Mouse (Mus musculus) embryonic facial prominence, embryonic 15.5 days (tissue): Measurements from ENCODE around the gene Kcnb1. TPM values are rescaled to one million over a fixed set of nuclear protein-coding genes. Genes with fewer than 3 reads are reported as not detected.

Experiments
- ATAC-seq: fragments of 200-750 bp; cut with Nextera tagmentation; 2 replicates; pipeline ENCODE4 v1.8.0; 2017; ENCODE audit warnings: low read depth, moderate TSS enrichment; ENCODE audit not compliant: insufficient number of reproducible peaks, low FRiP score, low TSS enrichment
- H3K27ac ChIP-seq: fragments of 300-500 bp; sonication (generic); replicated peaks from 2 replicates; pipeline ENCODE4 v1.5.1; 2015; ENCODE audit warnings: mild to moderate bottlenecking, inconsistent platforms
- H3K27me3 ChIP-seq: fragments of 300-500 bp; sonication (generic); 2 replicates; pipeline ENCODE4 v1.6.1; 2015; ENCODE audit warnings: inconsistent platforms
- H3K36me3 ChIP-seq: fragments of 300-500 bp; sonication (generic); 2 replicates; pipeline ENCODE4 v1.6.1; 2015; ENCODE audit warnings: mild to moderate bottlenecking, inconsistent platforms
- H3K4me1 ChIP-seq: fragments of 300-500 bp; sonication (generic); 2 replicates; pipeline ENCODE4 v1.6.1; 2015; ENCODE audit warnings: inconsistent platforms
- H3K4me2 ChIP-seq: fragments of 300-500 bp; sonication (generic); replicated peaks from 2 replicates; pipeline ENCODE4 v1.6.1; 2015; ENCODE audit warnings: mild to moderate bottlenecking, inconsistent platforms
- H3K4me3 ChIP-seq: fragments of 300-500 bp; sonication (generic); replicated peaks from 2 replicates; pipeline ENCODE4 v1.5.1; 2015; ENCODE audit warnings: mild to moderate bottlenecking, inconsistent platforms
- H3K9ac ChIP-seq: fragments of 300-500 bp; sonication (generic); 2 replicates; pipeline ENCODE4 v1.6.1; 2015; ENCODE audit warnings: inconsistent platforms
- H3K9me3 ChIP-seq: fragments of 300-500 bp; sonication (generic); replicated peaks from 2 replicates; pipeline ENCODE4 v1.6.1; 2016; ENCODE audit warnings: inconsistent platforms
- WGBS: fragments of 180-500 bp; shearing (Covaris S2); methylation state at CpG from one replicate; pipeline ENCODE4 v1.1.7; 2015; 5-methylcytosine and 5-hydroxymethylcytosine counted together
- polyA plus RNA-seq: library from polyadenylated mRNA; unstranded; fragments of >200 nt; fragmentation: Nextera tagmentation; extraction: Ambion mirVana; gene quantifications from 2 replicates; pipeline ENCODE4 v1.2.1, GENCODE M21; 2015

Kcnb1 gene
- polyA plus RNA-seq, 1 experiment from 2014 or later: 1.2 TPM

DNA sequence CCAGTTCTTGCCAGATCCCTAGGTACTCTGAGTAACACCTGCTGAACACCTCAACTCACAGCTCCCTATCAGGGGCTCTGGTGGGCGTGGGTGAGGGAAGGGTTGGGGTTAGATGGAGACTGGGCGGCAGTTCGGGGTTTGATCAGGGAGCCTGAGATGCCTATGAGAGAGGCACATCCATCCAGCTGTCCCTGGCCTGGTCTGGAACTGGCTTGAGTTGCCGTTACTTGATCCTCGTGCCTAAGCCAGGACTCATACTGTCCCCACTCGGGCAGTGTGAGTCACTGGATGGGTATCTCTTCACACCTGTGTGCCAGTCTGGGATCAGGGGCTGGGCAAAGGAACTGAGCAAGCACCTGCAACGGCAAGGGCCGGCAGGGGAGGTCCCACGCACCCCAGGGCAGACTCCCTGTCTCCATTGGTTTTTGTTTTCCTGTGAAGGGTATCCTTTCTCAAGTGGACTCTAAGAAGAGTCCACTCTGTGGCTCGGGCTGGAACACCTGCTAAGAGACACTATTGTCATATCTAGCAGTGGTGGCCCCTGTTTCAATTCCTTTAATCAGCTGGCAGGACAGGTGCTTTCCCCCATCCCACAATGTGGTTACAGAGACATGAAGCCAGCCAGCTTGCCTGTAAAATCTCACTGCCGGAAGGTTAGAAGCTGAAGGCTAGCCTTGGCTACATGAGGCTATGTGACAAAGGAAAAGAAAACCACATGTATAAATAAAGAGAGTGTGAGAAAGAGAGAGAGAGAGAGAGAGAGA is 112.6 kb downstream of the Kcnb1 start:
- Histone ChIP-seq H3K9me3 (no peaks in the 10 kb centered on the region), H3K4me2 (no peak overlapping the region), H3K27ac (no peak overlapping the region), H3K4me3 (no peak overlapping the region), H3K27me3 (no peaks in the 10 kb centered on the region), H3K36me3 (no peaks in the 10 kb centered on the region), H3K4me1 (peaks cover 41% of the 10 kb centered on the region), H3K9ac (no peak overlapping the region)
- 76% methylated on average over 11 of the region's 11 CpGs for WGBS
- ATAC-seq: no peak

DNA sequence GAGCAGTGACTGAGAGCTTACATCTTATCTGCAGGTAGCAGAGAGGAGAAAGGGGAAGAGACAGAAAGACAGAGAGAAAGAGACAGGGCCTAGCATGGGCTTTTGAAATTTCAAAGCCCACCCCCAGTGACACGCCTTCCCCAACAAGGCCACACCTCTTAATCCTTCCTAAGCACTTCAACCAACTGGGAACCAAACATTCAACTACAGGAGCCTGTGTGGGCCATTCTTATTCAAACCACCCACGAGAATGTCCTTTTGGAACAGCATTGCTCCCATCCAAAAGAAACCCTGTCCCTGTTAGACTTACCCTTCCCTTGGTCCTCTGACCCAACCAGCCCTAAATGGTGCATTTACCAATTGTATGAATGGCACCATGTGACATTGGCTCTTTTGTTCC is 113.2 kb downstream of the Kcnb1 start:
- H3K36me3 ChIP-seq: no peaks in the 10 kb centered on the region
- H3K27me3 ChIP-seq: no peaks in the 10 kb centered on the region
- no peaks in the 10 kb centered on the region for H3K9me3 ChIP-seq
- 80% methylated on average over 2 of the region's 2 CpGs for WGBS
- no peak overlapping the region for H3K4me2 ChIP-seq
- H3K4me3 ChIP-seq: no peak overlapping the region
- H3K4me1 ChIP-seq: peaks cover 43% of the 10 kb centered on the region
- no peak for ATAC-seq
- no peak overlapping the region for H3K27ac ChIP-seq
- no peak overlapping the region for H3K9ac ChIP-seq

DNA sequence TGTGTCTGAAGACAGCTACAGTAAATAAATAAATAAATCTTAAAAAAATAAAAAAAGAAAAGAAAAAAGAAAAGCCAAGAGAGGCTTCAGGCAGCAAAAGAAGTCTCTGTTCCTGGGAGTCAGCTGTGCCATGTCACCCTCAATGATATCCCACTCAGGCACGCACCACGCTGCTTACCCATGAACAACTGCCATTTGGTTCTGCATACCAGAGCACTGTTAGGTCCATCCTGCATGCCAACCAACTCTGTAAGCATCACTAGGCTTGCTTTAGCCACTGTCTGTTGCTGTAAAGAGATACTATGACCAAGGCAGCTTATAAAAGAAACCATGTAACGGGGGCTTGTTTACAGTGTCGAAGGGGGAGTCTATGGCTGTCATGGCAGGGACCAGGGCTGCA is 113.6 kb downstream of the Kcnb1 start:
- Histone ChIP-seq H3K9me3 (no peaks in the 10 kb centered on the region), H3K4me1 (peaks cover 42% of the 10 kb centered on the region)

DNA sequence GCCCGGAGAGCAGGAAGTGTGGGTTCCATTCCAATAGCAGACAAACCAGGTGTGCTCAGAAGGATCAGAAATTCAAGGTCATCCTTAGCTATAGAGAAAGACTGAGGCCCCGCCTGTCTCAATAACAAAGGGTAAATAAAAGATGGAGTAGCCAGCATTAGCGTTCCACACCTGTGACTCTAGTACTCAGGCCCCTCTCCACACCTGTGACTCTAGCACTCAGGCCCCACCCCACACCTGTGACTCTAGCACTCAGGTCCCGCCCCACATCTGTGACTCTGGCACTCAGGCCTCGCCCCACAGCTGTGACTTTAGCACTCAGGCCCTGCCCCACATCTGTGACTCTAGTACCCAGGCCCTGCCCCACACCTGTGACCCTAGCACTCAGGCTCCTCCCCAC is 115.4 kb downstream of the Kcnb1 start:
- no peaks in the 10 kb centered on the region for H3K36me3 ChIP-seq
- H3K9ac ChIP-seq: no peak overlapping the region
- WGBS: 88% methylated on average over 5 of the region's 5 CpGs
- H3K27me3 ChIP-seq: no peaks in the 10 kb centered on the region
- H3K9me3 ChIP-seq: no peaks in the 10 kb centered on the region
- H3K4me3 ChIP-seq: no peak overlapping the region
- no peak for ATAC-seq
- peaks cover 29% of the 10 kb centered on the region for H3K4me1 ChIP-seq
- no peak overlapping the region for H3K4me2 ChIP-seq
- H3K27ac ChIP-seq: no peak overlapping the region

More for the DNA sequence above, 113.6 kb downstream of the Kcnb1 start:
- no peaks in the 10 kb centered on the region for H3K27me3 ChIP-seq
- no peaks in the 10 kb centered on the region for H3K36me3 ChIP-seq
- no peak overlapping the region for H3K27ac ChIP-seq
- no peak overlapping the region for H3K9ac ChIP-seq
- no peak overlapping the region for H3K4me2 ChIP-seq
- H3K4me3 ChIP-seq: no peak overlapping the region
- 89% methylated on average over 4 of the region's 4 CpGs for WGBS
- ATAC-seq: no peak

DNA sequence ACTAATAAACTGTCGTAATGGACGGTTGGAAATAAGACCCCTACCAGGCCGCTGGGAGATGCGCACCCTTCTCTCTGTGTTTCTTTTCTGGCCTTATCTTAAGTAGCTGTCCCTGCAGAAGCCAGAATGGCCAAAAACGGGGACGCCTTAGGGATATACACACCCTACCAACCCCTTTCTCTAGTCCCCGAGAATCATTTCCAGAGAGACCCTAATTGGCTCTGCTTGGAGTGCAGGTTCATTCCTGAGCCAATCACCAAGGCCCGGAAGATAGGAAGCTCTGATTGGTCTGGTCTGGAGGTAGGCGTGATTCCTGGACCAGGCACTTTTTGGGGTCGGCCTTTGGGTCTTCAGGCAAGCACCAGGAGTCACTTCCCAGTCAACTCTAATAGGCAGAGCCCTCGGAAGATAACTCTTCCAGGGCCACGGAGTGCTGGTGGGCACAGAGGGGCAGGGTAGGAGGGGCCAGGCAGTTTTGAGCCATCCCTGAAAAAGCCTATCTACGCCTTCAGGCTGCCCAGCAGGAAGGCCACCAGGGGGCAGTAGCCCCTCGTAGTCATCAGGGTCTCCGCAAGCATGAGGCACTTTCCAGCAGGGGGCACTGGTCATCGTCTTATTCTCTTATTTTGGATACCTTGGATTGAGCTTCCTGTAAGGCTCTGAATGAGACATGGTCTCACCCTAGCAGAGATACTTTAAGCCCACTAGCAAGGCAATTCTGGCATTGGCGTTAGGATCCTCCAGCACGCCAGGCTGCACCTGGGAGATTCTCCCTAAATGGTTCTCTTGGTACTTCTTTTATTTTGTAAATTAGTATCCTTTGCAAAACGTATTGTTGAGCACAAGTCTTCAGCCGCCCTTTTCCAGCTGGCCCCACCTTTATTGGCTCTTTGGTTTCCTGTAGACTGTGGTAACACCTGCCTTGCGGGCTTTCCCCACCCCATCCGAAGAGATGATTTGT is 118.0 kb downstream of the Kcnb1 start:
- peak overlapping the region; percentile 66; the same call in 1 of the 2 replicates for H3K27ac ChIP-seq

DNA sequence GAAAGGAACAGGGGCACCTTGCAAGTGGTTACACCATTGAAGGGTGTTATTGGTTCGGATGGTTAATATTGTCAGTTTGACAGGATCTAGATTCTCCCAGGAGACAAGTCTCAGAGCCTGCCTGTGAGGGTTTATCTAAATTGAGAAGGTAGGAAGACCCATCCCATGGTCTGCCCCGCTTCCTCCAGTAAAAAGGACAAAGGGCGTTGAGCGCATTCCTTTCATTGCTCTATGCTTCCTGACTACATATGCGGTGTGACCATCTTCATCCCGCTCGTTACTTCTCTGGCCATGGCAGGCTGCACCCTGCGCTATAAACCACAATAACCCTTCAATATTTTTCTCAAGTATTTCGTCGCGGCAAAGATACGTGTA is 118.7 kb downstream of the Kcnb1 start:
- Histone ChIP-seq H3K4me3 (peak overlapping the region; percentile 51), H3K4me1 (peaks cover 12% of the 10 kb centered on the region), H3K9ac (no peak overlapping the region), H3K36me3 (peaks cover 5% of the 10 kb centered on the region), H3K4me2 (peak overlapping the region; percentile 76), H3K27me3 (no peaks in the 10 kb centered on the region), H3K27ac (peak overlapping the region; percentile 39; the same call in 1 of the 2 replicates), H3K9me3 (no peaks in the 10 kb centered on the region)
- ATAC-seq: no peak
- WGBS: 17% methylated on average over 12 of the region's 12 CpGs

More for the DNA sequence above, 118.0 kb downstream of the Kcnb1 start:
- peaks cover 12% of the 10 kb centered on the region for H3K4me1 ChIP-seq
- H3K4me3 ChIP-seq: peak overlapping the region; percentile 51
- 6% methylated on average over 22 of the region's 22 CpGs for WGBS
- H3K4me2 ChIP-seq: peak overlapping the region; percentile 76
- H3K9ac ChIP-seq: peak overlapping the region; percentile 40; the same call in 1 of the 2 replicates
- H3K27me3 ChIP-seq: no peaks in the 10 kb centered on the region
- H3K36me3 ChIP-seq: no peaks in the 10 kb centered on the region
- peak; percentile 92 for ATAC-seq
- H3K9me3 ChIP-seq: no peaks in the 10 kb centered on the region

DNA sequence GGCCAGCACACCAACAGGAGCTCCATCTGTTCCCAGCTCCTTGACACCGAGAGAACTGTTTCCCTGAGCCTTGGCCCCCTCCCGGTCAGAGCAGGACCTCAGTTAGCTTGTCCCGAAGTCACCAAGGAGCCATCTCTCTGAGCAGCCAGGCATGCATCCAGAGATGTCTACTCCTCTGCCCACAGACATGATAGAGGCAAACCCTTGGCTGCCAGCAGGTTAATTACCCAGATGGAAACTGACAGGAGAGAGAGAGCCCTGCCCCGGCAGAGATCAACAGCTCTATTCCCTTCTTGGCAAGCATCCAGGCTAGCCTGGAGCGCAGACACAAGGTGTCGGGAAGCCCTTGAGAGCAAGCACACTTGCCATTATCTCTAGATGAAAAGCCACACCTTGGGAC is 119.6 kb downstream of the Kcnb1 start:
- H3K9ac ChIP-seq: no peak overlapping the region
- H3K27ac ChIP-seq: no peak overlapping the region
- no peak overlapping the region for H3K4me3 ChIP-seq
- 63% methylated on average over 6 of the region's 6 CpGs for WGBS
- H3K4me1 ChIP-seq: peaks cover 19% of the 10 kb centered on the region
- no peaks in the 10 kb centered on the region for H3K27me3 ChIP-seq
- H3K9me3 ChIP-seq: no peaks in the 10 kb centered on the region
- no peak for ATAC-seq
- H3K36me3 ChIP-seq: peaks cover 14% of the 10 kb centered on the region
- H3K4me2 ChIP-seq: no peak overlapping the region

DNA sequence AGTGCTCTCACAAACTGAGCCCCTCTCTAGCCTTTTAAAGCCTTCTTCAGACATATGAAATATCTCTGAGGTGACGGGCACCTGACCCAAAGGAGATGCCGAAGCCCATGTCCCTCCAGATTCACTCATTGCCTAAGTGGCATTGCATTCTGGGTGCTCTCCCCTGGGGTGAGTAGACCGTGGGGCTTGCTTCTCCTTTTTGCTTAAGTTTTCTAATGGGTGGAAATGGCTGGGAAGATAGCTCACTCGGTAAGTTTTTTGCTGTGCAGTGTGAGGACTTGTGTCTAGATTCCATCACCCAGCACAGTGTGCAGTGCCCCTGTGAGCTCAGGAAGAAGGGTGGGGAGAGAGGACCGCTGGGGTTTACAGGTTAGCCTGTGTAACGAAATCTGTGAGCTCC is 122.4 kb downstream of the Kcnb1 start:
- 45% methylated on average over 6 of the region's 6 CpGs for WGBS
- no peak overlapping the region for H3K4me2 ChIP-seq
- H3K27ac ChIP-seq: no peak overlapping the region
- peaks cover 32% of the 10 kb centered on the region for H3K4me1 ChIP-seq
- no peak for ATAC-seq
- no peaks in the 10 kb centered on the region for H3K9me3 ChIP-seq
- H3K36me3 ChIP-seq: peaks cover 21% of the 10 kb centered on the region
- H3K9ac ChIP-seq: no peak overlapping the region
- H3K4me3 ChIP-seq: no peak overlapping the region
- no peaks in the 10 kb centered on the region for H3K27me3 ChIP-seq

DNA sequence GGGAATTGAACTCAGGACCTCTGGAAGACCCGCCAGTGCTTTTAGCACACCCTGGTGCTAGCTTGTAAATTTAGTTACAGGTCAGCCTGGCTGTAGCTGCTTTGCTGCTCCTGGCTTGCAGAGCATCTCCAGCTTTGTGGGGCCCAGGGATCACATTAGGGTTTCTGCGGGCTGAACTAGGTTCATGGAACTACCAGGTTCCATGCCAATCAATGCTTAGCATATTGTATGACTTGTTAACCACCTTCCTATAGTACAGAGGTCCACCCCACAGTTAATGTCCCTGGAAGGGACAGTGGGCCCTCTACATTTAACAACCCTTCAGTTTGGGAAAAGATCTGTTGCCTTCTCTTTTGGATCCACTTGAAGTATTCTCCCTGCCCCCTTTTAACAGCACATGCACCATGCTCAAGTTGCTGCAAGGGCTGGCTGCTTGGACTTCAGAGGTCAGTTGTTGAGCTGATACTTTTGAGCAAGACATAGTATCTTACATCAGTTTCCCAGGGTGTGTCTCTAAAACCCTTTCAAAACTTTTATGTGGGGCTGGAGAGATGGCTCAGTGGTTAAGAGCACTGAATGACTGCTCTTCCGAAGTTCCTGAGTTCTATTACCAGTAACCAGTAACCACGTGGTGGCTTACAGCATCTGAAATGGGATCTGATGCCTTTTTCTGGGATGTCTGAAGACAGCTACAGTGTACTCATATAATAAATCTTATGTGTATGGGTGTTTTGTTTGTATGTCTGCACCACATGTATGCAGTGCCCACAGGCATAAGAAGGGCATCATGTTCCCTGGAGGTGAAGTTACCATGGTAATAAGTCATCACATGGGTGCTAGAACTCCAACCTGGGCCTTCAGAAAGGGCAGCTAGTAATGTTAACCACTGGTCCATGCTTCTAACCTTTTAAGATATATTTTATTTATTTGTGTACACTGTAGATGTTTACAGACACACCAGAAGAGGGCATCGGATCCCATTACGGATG is 123.1 kb downstream of the Kcnb1 start:
- no peak overlapping the region for H3K4me2 ChIP-seq
- 33% methylated on average over 6 of the region's 6 CpGs for WGBS
- no peak overlapping the region for H3K9ac ChIP-seq
- peaks cover 21% of the 10 kb centered on the region for H3K36me3 ChIP-seq
- H3K9me3 ChIP-seq: no peaks in the 10 kb centered on the region
- no peaks in the 10 kb centered on the region for H3K27me3 ChIP-seq
- H3K4me1 ChIP-seq: peaks cover 30% of the 10 kb centered on the region
- no peak overlapping the region for H3K4me3 ChIP-seq
- H3K27ac ChIP-seq: no peak overlapping the region
- ATAC-seq: no peak

DNA sequence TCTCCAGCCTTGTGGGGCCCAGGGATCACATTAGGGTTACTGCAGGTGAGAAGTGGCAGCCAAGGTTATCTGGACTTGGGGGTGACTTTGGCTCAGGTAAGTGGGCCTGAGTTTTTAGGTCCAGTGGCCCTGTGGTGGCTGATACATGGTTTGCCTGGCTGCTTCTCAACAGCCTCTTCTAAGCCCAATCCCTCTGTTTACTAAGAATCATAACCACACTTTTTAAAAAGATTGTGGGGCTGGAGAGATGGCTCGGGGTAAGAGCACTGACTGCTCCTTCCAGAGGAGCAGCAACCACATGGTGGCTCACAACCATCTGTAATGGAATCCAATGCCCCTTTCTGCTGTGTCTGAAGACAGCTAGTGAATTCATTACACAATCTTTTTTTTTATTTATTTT is 123.9 kb downstream of the Kcnb1 start:
- Histone ChIP-seq H3K27ac (peak overlapping the region; percentile 11; the same call in 1 of the 2 replicates), H3K27me3 (no peaks in the 10 kb centered on the region), H3K4me1 (peaks cover 32% of the 10 kb centered on the region), H3K9me3 (no peaks in the 10 kb centered on the region), H3K36me3 (peaks cover 21% of the 10 kb centered on the region), H3K4me3 (no peak overlapping the region), H3K9ac (no peak overlapping the region), H3K4me2 (no peak overlapping the region)
- 61% methylated on average over 1 of the region's 1 CpGs for WGBS
- ATAC-seq: no peak
